Comparison of ENCODE assay signal across 7 mouse cellular contexts in the genomic region with DNA sequence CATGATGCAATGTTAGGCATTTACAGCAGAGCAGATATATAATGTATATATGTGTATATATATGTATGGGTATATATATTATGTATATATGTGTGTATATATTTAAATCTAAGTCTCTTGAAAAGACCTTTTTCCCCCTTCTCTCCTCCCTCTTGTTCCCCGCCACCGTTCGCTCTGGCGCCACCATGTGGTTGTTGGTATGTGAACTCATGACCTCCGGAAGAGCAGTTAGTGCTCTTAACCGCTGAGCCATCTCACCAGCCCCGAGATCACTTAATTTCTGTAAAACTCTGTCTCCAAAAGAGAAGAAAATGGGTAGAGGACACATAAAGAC.
A peak's percentile ranks its signal among the peaks of the same experiment; 100 is the strongest.
DNase-seq lines count a peak whose midpoint lies in the region; ATAC-seq and TF ChIP-seq lines count a peak whose summit lies in the region.

No protein-coding gene starts in this region.

- H3K9ac ChIP-seq in embryonic facial prominence, embryonic 14.5 days (ENCODE audit: low read depth, low read length): no peak overlapping the region
- H3K9ac ChIP-seq in limb, embryonic 13.5 days: no peak overlapping the region
- H3K9ac ChIP-seq in midbrain, embryonic 13.5 days (replicated peaks): no peak overlapping the region

- ATAC-seq in embryonic facial prominence, embryonic 14.5 days (ENCODE audit: low read depth): peak; percentile 41; the same call in 1 of the 2 replicates
- peak; percentile 57; the same call in 1 of the 2 replicates for ATAC-seq in limb, embryonic 13.5 days (ENCODE audit: low FRiP score, low read depth)
- peak; percentile 79 for ATAC-seq in midbrain, embryonic 13.5 days

- TF ChIP-seq CTCF in testis, adult 2 months (IDR thresholded peaks at IDR 0.05; ENCODE audit: control insufficient read depth, insufficient read depth, insufficient replicate concordance, low read depth, low read length): peak; percentile 66; the same call in 1 of the 2 replicates

- WGBS in embryonic facial prominence, embryonic 14.5 days: 42% methylated on average over 7 of the region's 7 CpGs
- WGBS in limb, embryonic 13.5 days: 28% methylated on average over 7 of the region's 7 CpGs
- 19% methylated on average over 7 of the region's 7 CpGs for WGBS in midbrain, embryonic 13.5 days

- no peaks in the 10 kb centered on the region for H3K27me3 ChIP-seq in embryonic facial prominence, embryonic 14.5 days (replicated peaks; ENCODE audit: control insufficient read depth, insufficient read depth, low read length)
- no peaks in the 10 kb centered on the region for H3K27me3 ChIP-seq in limb, embryonic 13.5 days
- H3K27me3 ChIP-seq in midbrain, embryonic 13.5 days: no peaks in the 10 kb centered on the region
- no peaks in the 10 kb centered on the region for H3K27me3 ChIP-seq in testis, adult 2 months (ENCODE audit: control insufficient read depth, insufficient read depth, low read length)

- no peaks in the 10 kb centered on the region for H3K9me3 ChIP-seq in embryonic facial prominence, embryonic 14.5 days (ENCODE audit: control insufficient read depth, low read length)
- no peaks in the 10 kb centered on the region for H3K9me3 ChIP-seq in limb, embryonic 13.5 days
- H3K9me3 ChIP-seq in midbrain, embryonic 13.5 days: no peaks in the 10 kb centered on the region

- peak; percentile 56 for DNase-seq in ES-CJ7 (ENCODE audit: low read depth, low spot score)
- DNase-seq in adrenal gland, adult 2 months: peak; percentile 28
- no peak for DNase-seq in embryonic facial prominence, embryonic 14.5 days (ENCODE audit: low spot score)
- DNase-seq in heart, postnatal 4 days: peak; percentile 77

- no peaks in the 10 kb centered on the region for H3K4me1 ChIP-seq in embryonic facial prominence, embryonic 14.5 days (ENCODE audit: control insufficient read depth, insufficient read depth, low read length)
- no peaks in the 10 kb centered on the region for H3K4me1 ChIP-seq in limb, embryonic 13.5 days
- H3K4me1 ChIP-seq in midbrain, embryonic 13.5 days (replicated peaks): no peaks in the 10 kb centered on the region
- H3K4me1 ChIP-seq in testis, adult 2 months (ENCODE audit: control insufficient read depth, insufficient read depth, low read length): peaks cover 5% of the 10 kb centered on the region

- H3K4me3 ChIP-seq in embryonic facial prominence, embryonic 14.5 days (ENCODE audit: low read depth, low read length): peak overlapping the region; percentile 8; the same call in 1 of the 2 replicates
- H3K4me3 ChIP-seq in limb, embryonic 13.5 days: peak overlapping the region; percentile 27
- H3K4me3 ChIP-seq in midbrain, embryonic 13.5 days (replicated peaks): peak overlapping the region; percentile 29
- H3K4me3 ChIP-seq in testis, adult 2 months (ENCODE audit: control insufficient read depth, low read depth, low read length): peak overlapping the region; percentile 8; the same call in 1 of the 2 replicates

- no peak for TF ChIP-seq POLR2A in testis, adult 2 months (IDR thresholded peaks at IDR 0.05; ENCODE audit: control insufficient read depth, low read depth, low read length)

- H3K27ac ChIP-seq in embryonic facial prominence, embryonic 14.5 days (replicated peaks; ENCODE audit: low read depth, low read length): no peak overlapping the region
- H3K27ac ChIP-seq in limb, embryonic 13.5 days: no peak overlapping the region
- no peak overlapping the region for H3K27ac ChIP-seq in midbrain, embryonic 13.5 days
- H3K27ac ChIP-seq in testis, adult 2 months (ENCODE audit: control insufficient read depth, insufficient read depth, low read depth, low read length): no peak overlapping the region

- peak overlapping the region; percentile 28 for H3K4me2 ChIP-seq in embryonic facial prominence, embryonic 14.5 days (ENCODE audit: low read depth, low read length)
- H3K4me2 ChIP-seq in limb, embryonic 13.5 days (replicated peaks): peak overlapping the region; percentile 54
- H3K4me2 ChIP-seq in midbrain, embryonic 13.5 days (replicated peaks): peak overlapping the region; percentile 36

- H3K36me3 ChIP-seq in embryonic facial prominence, embryonic 14.5 days (ENCODE audit: control insufficient read depth, insufficient read depth, low read length): no peaks in the 10 kb centered on the region
- no peaks in the 10 kb centered on the region for H3K36me3 ChIP-seq in limb, embryonic 13.5 days
- no peaks in the 10 kb centered on the region for H3K36me3 ChIP-seq in midbrain, embryonic 13.5 days
- no peaks in the 10 kb centered on the region for H3K36me3 ChIP-seq in testis, adult 2 months (ENCODE audit: control insufficient read depth, insufficient read depth, low read length)
